Mouse (Mus musculus): ENCODE measurements at regions not wholly inside any gene's neighbourhood (a gene's known extent, or its start where the extent isn't known, plus 50 kb on each side); places are given as distances from the start of the nearest gene placed in this dataset.

GRCm38 (mm10) chr19:14333041-14334012 lies 264.5 kb downstream of the Tle4 start:
- DNase-seq (ENCODE audit: low spot score) = no peak
- intact Hi-C loops (cut with DNase I) = no loop called here

GRCm38 (mm10) chr19:14337025-14337424 lies 260.8 kb downstream of the Tle4 start:
- DNase-seq (ENCODE audit: low spot score) = no peak
- intact Hi-C loops (cut with DNase I) = no loop called here

GRCm38 (mm10) chr19:14340759-14341158 lies 257.1 kb downstream of the Tle4 start:
- intact Hi-C loops (cut with DNase I) = no loop called here
- DNase-seq (ENCODE audit: low spot score) = no peak

GRCm38 (mm10) chr19:14343890-14344289 lies 254.0 kb downstream of the Tle4 start:
- intact Hi-C loops (cut with DNase I) = no loop called here
- DNase-seq (ENCODE audit: low spot score) = no peak

GRCm38 (mm10) chr19:14344467-14344866 lies 253.4 kb downstream of the Tle4 start:
- intact Hi-C loops (cut with DNase I) = no loop called here
- DNase-seq (ENCODE audit: low spot score) = no peak

- intact Hi-C loops (cut with DNase I) = no loop called here
- no peak for DNase-seq (ENCODE audit: low spot score)
Observed at GRCm38 (mm10) chr19:14347026-14347425, 250.8 kb downstream of the Tle4 start.

- intact Hi-C loops (cut with DNase I) = no loop called here
- no peak for DNase-seq (ENCODE audit: low spot score)
Observed at GRCm38 (mm10) chr19:14347429-14347828, 250.4 kb downstream of the Tle4 start.

GRCm38 (mm10) chr19:14349753-14350152 lies 248.1 kb downstream of the Tle4 start:
- DNase-seq (ENCODE audit: low spot score) = no peak
- intact Hi-C loops (cut with DNase I) = no loop called here

- intact Hi-C loops (cut with DNase I) = no loop called here
- DNase-seq (ENCODE audit: low spot score) = no peak
Observed at GRCm38 (mm10) chr19:14351728-14352340, 246.0 kb downstream of the Tle4 start.

- intact Hi-C loops (cut with DNase I) = no loop called here
- DNase-seq (ENCODE audit: low spot score) = no peak
Observed at GRCm38 (mm10) chr19:14352551-14352950, 245.3 kb downstream of the Tle4 start.

- intact Hi-C loops (cut with DNase I) = no loop called here
- DNase-seq (ENCODE audit: low spot score) = no peak
Observed at GRCm38 (mm10) chr19:14353151-14353550, 244.7 kb downstream of the Tle4 start.

- DNase-seq (ENCODE audit: low spot score) = no peak
- intact Hi-C loops (cut with DNase I) = no loop called here
Observed at GRCm38 (mm10) chr19:14355128-14355527, 242.7 kb downstream of the Tle4 start.

GRCm38 (mm10) chr19:14355946-14356345 lies 241.9 kb downstream of the Tle4 start:
- DNase-seq (ENCODE audit: low spot score) = no peak
- intact Hi-C loops (cut with DNase I) = no loop called here

GRCm38 (mm10) chr19:14360611-14361010 lies 237.2 kb downstream of the Tle4 start:
- DNase-seq (ENCODE audit: low spot score) = no peak
- intact Hi-C loops (cut with DNase I) = no loop called here

GRCm38 (mm10) chr19:14369098-14369604 lies 228.7 kb downstream of the Tle4 start:
- intact Hi-C loops (cut with DNase I) = no loop called here

GRCm38 (mm10) chr19:14371360-14371759 lies 226.5 kb downstream of the Tle4 start:
- no peak for DNase-seq (ENCODE audit: low spot score)
- intact Hi-C loops (cut with DNase I) = no loop called here

More at GRCm38 (mm10) chr19:14369098-14369604, 228.7 kb downstream of the Tle4 start:
- no peak for DNase-seq (ENCODE audit: low spot score)

GRCm38 (mm10) chr19:14373996-14374395 lies 223.9 kb downstream of the Tle4 start:
- intact Hi-C loops (cut with DNase I) = no loop called here
- DNase-seq (ENCODE audit: low spot score) = no peak

- intact Hi-C loops (cut with DNase I) = no loop called here
- no peak for DNase-seq (ENCODE audit: low spot score)
Observed at GRCm38 (mm10) chr19:14380898-14381297, 217.0 kb downstream of the Tle4 start.

- intact Hi-C loops (cut with DNase I) = no loop called here
Observed at GRCm38 (mm10) chr19:14387796-14388195, 210.1 kb downstream of the Tle4 start.

GRCm38 (mm10) chr19:14388539-14388938 lies 209.3 kb downstream of the Tle4 start:
- intact Hi-C loops (cut with DNase I) = no loop called here

More at GRCm38 (mm10) chr19:14387796-14388195, 210.1 kb downstream of the Tle4 start:
- no peak for DNase-seq (ENCODE audit: low spot score)

More at GRCm38 (mm10) chr19:14388539-14388938, 209.3 kb downstream of the Tle4 start:
- DNase-seq (ENCODE audit: low spot score) = no peak

Measured in heart, postnatal 25 days (tissue).